Mouse (Mus musculus): ENCODE results near the gene Mfsd4b2.

- TF ChIP-seq GATA1 (IDR thresholded peaks at IDR 0.05; ENCODE audit: low read length) (no peak), TAL1 (IDR thresholded peaks at IDR 0.05; ENCODE audit: low read length) (no peak)
These were observed 22.5 kb downstream of the Mfsd4b2 start for GRCm38 (mm10) chr10:39904191-39904590.

Measured in erythroblast, embryonic 14.5 days (primary cell).